ENCODE assay signal across 15 mouse cellular contexts in genomic region chr11:54592585-54592984, GRCm38 (mm10).
DNase-seq lines count a peak whose midpoint lies in the region; ATAC-seq and TF ChIP-seq lines count a peak whose summit lies in the region.
"Had no signal": no experiment of that assay in that cellular context is flagged by ENCODE, and none has a peak within 500 bp of the region (broad histone marks: within the 10 kb centered on the region; RNA-seq: fewer than 3 reads in every experiment).

No protein-coding gene starts in this region.

- no peak overlapping the region for H3K4me3 ChIP-seq in forebrain, embryonic 12.5 days (replicated peaks)
- H3K4me3 ChIP-seq in forebrain, embryonic 11.5 days (ENCODE audit: low read depth, low read length) = no peak overlapping the region
- H3K4me3 ChIP-seq in limb, embryonic 14.5 days (replicated peaks; ENCODE audit: low read length) = no peak overlapping the region
- H3K4me3 ChIP-seq in limb, embryonic 10.5 days = no peak overlapping the region
- no peak overlapping the region for H3K4me3 ChIP-seq in embryonic facial prominence, embryonic 14.5 days (ENCODE audit: low read depth, low read length)
- H3K4me3 ChIP-seq in myocyte = no peak overlapping the region
- H3K4me3 ChIP-seq: embryonic facial prominence, embryonic 13.5 days; limb, embryonic 15.5 days had no signal

- no peaks in the 10 kb centered on the region for H3K79me2 ChIP-seq in myocyte (ENCODE audit: control insufficient read depth, insufficient read depth)

- H3K27ac ChIP-seq in forebrain, embryonic 12.5 days = peak overlapping the region; percentile 33
- no peak overlapping the region for H3K27ac ChIP-seq in forebrain, embryonic 11.5 days (ENCODE audit: low read depth, low read length)
- H3K27ac ChIP-seq in limb, embryonic 14.5 days (replicated peaks; ENCODE audit: low read depth, low read length) = no peak overlapping the region
- no peak overlapping the region for H3K27ac ChIP-seq in limb, embryonic 10.5 days
- H3K27ac ChIP-seq in embryonic facial prominence, embryonic 14.5 days (replicated peaks; ENCODE audit: low read depth, low read length) = no peak overlapping the region
- H3K27ac ChIP-seq: embryonic facial prominence, embryonic 13.5 days; limb, embryonic 15.5 days had no signal

- H3K9ac ChIP-seq in forebrain, embryonic 12.5 days = no peak overlapping the region
- no peak overlapping the region for H3K9ac ChIP-seq in forebrain, embryonic 11.5 days (ENCODE audit: low read length)
- H3K9ac ChIP-seq in limb, embryonic 14.5 days (ENCODE audit: low read depth, low read length, severe bottlenecking) = no peak overlapping the region
- no peak overlapping the region for H3K9ac ChIP-seq in embryonic facial prominence, embryonic 14.5 days (ENCODE audit: low read depth, low read length)
- H3K9ac ChIP-seq: embryonic facial prominence, embryonic 13.5 days; limb, embryonic 15.5 days had no signal

- H3K4me1 ChIP-seq in forebrain, embryonic 12.5 days = peaks cover 4% of the 10 kb centered on the region; the same call in 1 of the 2 replicates
- no peaks in the 10 kb centered on the region for H3K4me1 ChIP-seq in forebrain, embryonic 11.5 days (replicated peaks; ENCODE audit: control insufficient read depth, insufficient read depth, low read length)
- 0 out of 2 replicates have a peak, but pooled peaks cover 2% of the 10 kb centered on the region for H3K4me1 ChIP-seq in limb, embryonic 14.5 days (ENCODE audit: control insufficient read depth, insufficient read depth, low read length)
- no peaks in the 10 kb centered on the region for H3K4me1 ChIP-seq in limb, embryonic 10.5 days
- 0 out of 2 replicates have a peak, but pooled peaks cover 3% of the 10 kb centered on the region for H3K4me1 ChIP-seq in embryonic facial prominence, embryonic 14.5 days (ENCODE audit: control insufficient read depth, insufficient read depth, low read length)
- H3K4me1 ChIP-seq: limb, embryonic 15.5 days had no signal

- no peaks in the 10 kb centered on the region for H3K9me3 ChIP-seq in forebrain, embryonic 12.5 days
- no peaks in the 10 kb centered on the region for H3K9me3 ChIP-seq in forebrain, embryonic 11.5 days (ENCODE audit: control insufficient read depth, low read length)
- no peaks in the 10 kb centered on the region for H3K9me3 ChIP-seq in limb, embryonic 14.5 days (ENCODE audit: control insufficient read depth, low read length)
- no peaks in the 10 kb centered on the region for H3K9me3 ChIP-seq in limb, embryonic 10.5 days (replicated peaks)
- H3K9me3 ChIP-seq in embryonic facial prominence, embryonic 14.5 days (ENCODE audit: control insufficient read depth, low read length) = no peaks in the 10 kb centered on the region
- H3K9me3 ChIP-seq: embryonic facial prominence, embryonic 13.5 days; limb, embryonic 15.5 days had no signal

- no peak for ATAC-seq in forebrain, embryonic 12.5 days (ENCODE audit: low FRiP score)
- ATAC-seq in forebrain, embryonic 11.5 days (replicated peaks; ENCODE audit: low FRiP score) = no peak
- no peak for ATAC-seq in limb, embryonic 14.5 days (ENCODE audit: low FRiP score, low read depth)
- peak; percentile 72; the same call in 1 of the 2 replicates for ATAC-seq in embryonic facial prominence, embryonic 14.5 days (ENCODE audit: low read depth)

- H3K36me3 ChIP-seq in forebrain, embryonic 12.5 days (replicated peaks) = no peaks in the 10 kb centered on the region
- H3K36me3 ChIP-seq in forebrain, embryonic 11.5 days (ENCODE audit: control insufficient read depth, insufficient read depth, low read length) = no peaks in the 10 kb centered on the region
- H3K36me3 ChIP-seq in limb, embryonic 14.5 days (ENCODE audit: control insufficient read depth, insufficient read depth, low read length) = no peaks in the 10 kb centered on the region
- peaks cover 6% of the 10 kb centered on the region for H3K36me3 ChIP-seq in limb, embryonic 10.5 days
- peaks cover 3% of the 10 kb centered on the region; the same call in 1 of the 2 replicates for H3K36me3 ChIP-seq in embryonic facial prominence, embryonic 14.5 days (ENCODE audit: control insufficient read depth, insufficient read depth, low read length)
- no peaks in the 10 kb centered on the region for H3K36me3 ChIP-seq in myocyte (ENCODE audit: control insufficient read depth, insufficient read depth)
- H3K36me3 ChIP-seq: limb, embryonic 15.5 days had no signal

- 70% methylated on average over 3 of the region's 3 CpGs for WGBS in forebrain, embryonic 12.5 days
- 76% methylated on average over 3 of the region's 3 CpGs for WGBS in forebrain, embryonic 11.5 days
- 65% methylated on average over 3 of the region's 3 CpGs for WGBS in limb, embryonic 14.5 days
- 88% methylated on average over 3 of the region's 3 CpGs for WGBS in limb, embryonic 10.5 days
- 42% methylated on average over 3 of the region's 3 CpGs for WGBS in embryonic facial prominence, embryonic 14.5 days

- DNase-seq in forebrain, embryonic 11.5 days (ENCODE audit: low spot score) = no peak
- DNase-seq in limb, embryonic 14.5 days (ENCODE audit: low spot score) = peak; percentile 3
- no peak for DNase-seq in limb, embryonic 10.5 days (ENCODE audit: low spot score)
- peak; percentile 33 for DNase-seq in embryonic facial prominence, embryonic 14.5 days (ENCODE audit: low spot score)
- no peak for DNase-seq in kidney, postnatal 25 days
- DNase-seq in gastrocnemius, postnatal 10 days = no peak
- DNase-seq: adrenal gland, postnatal 25 days; cerebellum, adult 11 months; kidney, adult 18-20 months; lung, postnatal 36 days; thymus, postnatal 25 days had no signal

- H3K4me2 ChIP-seq in forebrain, embryonic 12.5 days = no peak overlapping the region
- H3K4me2 ChIP-seq in forebrain, embryonic 11.5 days (ENCODE audit: low read depth, low read length, severe bottlenecking) = no peak overlapping the region
- H3K4me2 ChIP-seq in limb, embryonic 14.5 days (replicated peaks; ENCODE audit: low read depth, low read length, severe bottlenecking) = no peak overlapping the region
- no peak overlapping the region for H3K4me2 ChIP-seq in embryonic facial prominence, embryonic 14.5 days (ENCODE audit: low read depth, low read length)
- H3K4me2 ChIP-seq in myocyte (ENCODE audit: low read depth) = peak overlapping the region; percentile 8
- H3K4me2 ChIP-seq: embryonic facial prominence, embryonic 13.5 days; limb, embryonic 15.5 days had no signal

- TF ChIP-seq POLR2A in limb, embryonic 14.5 days (IDR thresholded peaks at IDR 0.05; ENCODE audit: borderline replicate concordance, extremely low read depth, insufficient read depth, insufficient read length) = no peak
- TF ChIP-seq POLR2A in myocyte (IDR thresholded peaks at IDR 0.05; ENCODE audit: insufficient read length, low read depth) = no peak

- H3ac ChIP-seq in myocyte (ENCODE audit: control insufficient read depth, insufficient read length) = no peak overlapping the region

- H3K27me3 ChIP-seq in forebrain, embryonic 12.5 days = no peaks in the 10 kb centered on the region
- no peaks in the 10 kb centered on the region for H3K27me3 ChIP-seq in forebrain, embryonic 11.5 days (ENCODE audit: control insufficient read depth, insufficient read depth, low read length)
- no peaks in the 10 kb centered on the region for H3K27me3 ChIP-seq in limb, embryonic 14.5 days (ENCODE audit: control insufficient read depth, insufficient read depth, low read length)
- H3K27me3 ChIP-seq in limb, embryonic 10.5 days (ENCODE audit: low read depth, poor library complexity, severe bottlenecking) = no peaks in the 10 kb centered on the region
- H3K27me3 ChIP-seq in embryonic facial prominence, embryonic 14.5 days (replicated peaks; ENCODE audit: control insufficient read depth, insufficient read depth, low read length) = no peaks in the 10 kb centered on the region
- no peaks in the 10 kb centered on the region for H3K27me3 ChIP-seq in myocyte (ENCODE audit: control insufficient read depth, insufficient read depth, insufficient read length)
- H3K27me3 ChIP-seq: embryonic facial prominence, embryonic 13.5 days; limb, embryonic 15.5 days had no signal

TF ChIP-seq in myocyte, 11 proteins besides CTCF, POLR2A, EP300 and RAD21:
- TF ChIP-seq CEBPB (IDR thresholded peaks at IDR 0.05; ENCODE audit: insufficient read depth, poor library complexity, severe bottlenecking) (0 out of 2 replicates have a peak, but pooled peaks have one; percentile 22), USF1 (IDR thresholded peaks at IDR 0.05; ENCODE audit: low read depth) (no peak), MYOD1 (IDR thresholded peaks at IDR 0.05; ENCODE audit: control insufficient read depth in 1 of 3, insufficient read length in 2 of 3, low read depth in 2 of 3) (no peak), REST (IDR thresholded peaks at IDR 0.05; ENCODE audit: insufficient read depth, insufficient read length) (no peak)

Comparison
In these comparisons a context has a peak if more than half of its experiments do, and no peak if none do; other contexts are left out.
1. DNase-seq: peak in limb, embryonic 14.5 days (single experiment) and embryonic facial prominence, embryonic 14.5 days (single experiment); none in forebrain, embryonic 11.5 days (single experiment), limb, embryonic 10.5 days (single experiment), kidney, postnatal 25 days (0 of 2) and gastrocnemius, postnatal 10 days (single experiment).